Mouse (Mus musculus) myocyte (in vitro differentiated cells): Measurements from ENCODE around the gene Scp2d1. TPM values are rescaled to one million over a fixed set of nuclear protein-coding genes. Genes with fewer than 3 reads are reported as not detected.
"Not testable (repeated sequence)": the region's sequence is repeated elsewhere in the genome, so short reads cannot be mapped to it uniquely, and the experiment has no call there.

Experiments
- H3K27me3 ChIP-seq: one replicate; pipeline ENCODE4 v1.6.1; 2011; ENCODE audit not compliant: control insufficient read depth, insufficient read depth, insufficient read length
- H3K36me3 ChIP-seq: one replicate; pipeline ENCODE4 v1.6.1; 2011; ENCODE audit not compliant: control insufficient read depth, insufficient read depth
- H3K4me2 ChIP-seq: one replicate; pipeline ENCODE4 v1.6.1; 2011; ENCODE audit warnings: low read depth, control low read depth
- H3K4me3 ChIP-seq: one replicate; pipeline ENCODE4 v1.5.1; 2011; ENCODE audit warnings: mild to moderate bottlenecking, control low read depth, moderate library complexity
- H3K79me2 ChIP-seq: one replicate; pipeline ENCODE4 v1.6.1; 2011; ENCODE audit not compliant: control insufficient read depth, insufficient read depth
- H3ac ChIP-seq: one replicate; pipeline ENCODE4 v1.6.1; 2011; ENCODE audit not compliant: control insufficient read depth, insufficient read length
- CEBPB ChIP-seq: IDR thresholded peaks from 2 replicates; pipeline ENCODE4 v1.6.1; 2011; ENCODE audit warnings: mild to moderate bottlenecking, moderate library complexity; ENCODE audit not compliant: poor library complexity, insufficient read depth, severe bottlenecking
- E2F4 ChIP-seq: IDR thresholded peaks from one replicate; pipeline ENCODE4 v1.6.1; 2011; ENCODE audit warnings: mild to moderate bottlenecking, control low read depth, moderate library complexity; ENCODE audit not compliant: insufficient read depth
- MAX ChIP-seq: IDR thresholded peaks from one replicate; pipeline ENCODE4 v1.6.1; 2011; ENCODE audit warnings: low read depth, mild to moderate bottlenecking, control low read depth
- MYOD1 ChIP-seq, 3 experiments: IDR thresholded peaks; one replicate each; pipeline ENCODE4 v1.6.1; 2011; ENCODE audit warnings: control low read depth in 2 of 3, low read depth in 2 of 3, mild to moderate bottlenecking in 2 of 3, moderate library complexity in 1 of 3; ENCODE audit not compliant: insufficient read length in 2 of 3, control insufficient read depth in 1 of 3
- MYOG ChIP-seq, 3 experiments: IDR thresholded peaks; one replicate each; pipeline ENCODE4 v1.6.1; 2011; ENCODE audit warnings: control low read depth in 2 of 3, low read depth in 2 of 3, mild to moderate bottlenecking in 2 of 3; ENCODE audit not compliant: insufficient read length in 2 of 3, control insufficient read depth in 1 of 3, insufficient read depth in 1 of 3
- POLR2A ChIP-seq: IDR thresholded peaks from one replicate; pipeline ENCODE4 v1.6.1; 2011; ENCODE audit warnings: low read depth, mild to moderate bottlenecking, control low read depth, moderate library complexity; ENCODE audit not compliant: insufficient read length
- POLR2AphosphoS2 ChIP-seq: IDR thresholded peaks from one replicate; pipeline ENCODE4 v1.6.1; 2011; ENCODE audit warnings: low read depth, control low read depth; ENCODE audit not compliant: insufficient read length
- REST ChIP-seq: IDR thresholded peaks from one replicate; pipeline ENCODE4 v1.6.1; 2011; ENCODE audit warnings: mild to moderate bottlenecking, control low read depth, moderate library complexity; ENCODE audit not compliant: insufficient read depth, insufficient read length
- SRF ChIP-seq: IDR thresholded peaks from one replicate; pipeline ENCODE4 v1.6.1; 2011; ENCODE audit warnings: low read depth; ENCODE audit not compliant: control insufficient read depth, insufficient read length
- TCF12 ChIP-seq: IDR thresholded peaks from one replicate; pipeline ENCODE4 v1.6.1; 2011; ENCODE audit warnings: mild to moderate bottlenecking, control low read depth; ENCODE audit not compliant: poor library complexity, insufficient read depth, severe bottlenecking
- TCF3 ChIP-seq: IDR thresholded peaks from one replicate; pipeline ENCODE4 v1.6.1; 2011; ENCODE audit warnings: low read depth, control low read depth; ENCODE audit not compliant: insufficient read length
- USF1 ChIP-seq: IDR thresholded peaks from one replicate; pipeline ENCODE4 v1.6.1; 2011; ENCODE audit warnings: low read depth, mild to moderate bottlenecking, control low read depth, moderate library complexity
- polyA plus RNA-seq: library from polyadenylated mRNA; unstranded; fragments of >200 nt; fragmentation: generic; extraction: Trizol; gene quantifications from one replicate; pipeline ENCODE4 v1.2.1, GENCODE M21; 2012; ENCODE audit warnings: missing spikeins

The Scp2d1 gene
- polyA plus RNA-seq = not detected

DNA sequence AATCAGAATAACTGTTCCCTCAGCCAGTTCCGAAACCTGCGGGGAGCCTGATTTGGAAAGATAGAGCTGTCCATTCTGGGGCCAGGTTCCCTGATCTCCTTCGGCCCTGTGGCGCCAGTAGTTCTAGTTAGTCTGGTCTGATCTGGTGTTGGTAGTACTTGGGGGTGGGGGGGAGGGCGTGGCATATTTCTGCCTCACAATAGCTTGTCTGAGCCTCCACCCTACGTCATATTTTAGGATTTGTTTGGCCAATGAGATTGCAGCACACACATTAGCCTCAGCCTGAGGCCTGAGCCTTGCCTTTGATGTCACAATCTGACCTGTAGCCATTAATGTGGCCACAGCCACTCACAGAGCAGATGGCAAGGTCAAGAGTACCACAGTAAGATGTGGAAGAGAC, at the start of gene Scp2d1:
Gene Scp2d1, plus strand, starts transcription at position 301 of the 400 bp plus-strand sequence.
- H3ac ChIP-seq, H3K27me3 ChIP-seq, H3K4me2 ChIP-seq, H3K79me2 ChIP-seq, H3K4me3 ChIP-seq, H3K36me3 ChIP-seq: not testable (repeated sequence)

DNA sequence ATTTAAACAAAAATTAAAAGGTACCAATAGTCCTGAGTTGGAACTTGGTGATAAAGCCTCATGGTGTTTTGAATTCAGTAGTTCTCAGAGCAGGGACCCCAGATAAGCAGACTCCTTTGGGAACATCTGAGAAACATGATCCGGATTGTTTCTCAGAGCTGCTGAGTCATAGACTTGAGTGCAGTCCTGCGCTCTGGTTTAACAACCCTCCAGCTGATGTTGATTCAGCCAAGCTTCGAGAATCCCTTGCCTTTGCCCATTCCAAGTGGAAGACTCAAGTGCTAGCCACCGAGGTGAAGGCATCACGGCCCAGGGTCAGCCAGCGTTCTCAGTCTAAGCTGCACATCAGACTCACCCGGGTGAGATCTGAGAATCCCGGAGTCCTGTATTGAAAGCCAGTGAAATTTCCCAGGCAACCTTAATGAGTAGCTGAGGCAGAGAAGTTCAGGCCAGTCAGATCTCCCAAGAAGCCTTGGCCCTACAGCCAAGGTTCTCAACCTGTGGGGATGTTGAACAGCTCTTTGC, 48.8 kb upstream of the Scp2d1 start:
- TF ChIP-seq MAX (no peak), MYOG (IDR thresholded peaks at IDR 0.05; ENCODE audit: control insufficient read depth in 1 of 3, insufficient read depth in 1 of 3, insufficient read length in 2 of 3, low read depth in 2 of 3) (no peak), CEBPB (no peak), TCF3 (no peak), POLR2AphosphoS2 (no peak), E2F4 (no peak), SRF (no peak), POLR2A (no peak), REST (no peak), MYOD1 (IDR thresholded peaks at IDR 0.05; ENCODE audit: control insufficient read depth in 1 of 3, insufficient read length in 2 of 3, low read depth in 2 of 3) (no peak), TCF12 (no peak)
- Histone ChIP-seq H3K4me3 (no peak overlapping the region), H3ac (no peak overlapping the region), H3K79me2 (no peaks in the 10 kb centered on the region), H3K27me3 (no peaks in the 10 kb centered on the region), H3K36me3 (no peaks in the 10 kb centered on the region), H3K4me2 (no peak overlapping the region)

DNA sequence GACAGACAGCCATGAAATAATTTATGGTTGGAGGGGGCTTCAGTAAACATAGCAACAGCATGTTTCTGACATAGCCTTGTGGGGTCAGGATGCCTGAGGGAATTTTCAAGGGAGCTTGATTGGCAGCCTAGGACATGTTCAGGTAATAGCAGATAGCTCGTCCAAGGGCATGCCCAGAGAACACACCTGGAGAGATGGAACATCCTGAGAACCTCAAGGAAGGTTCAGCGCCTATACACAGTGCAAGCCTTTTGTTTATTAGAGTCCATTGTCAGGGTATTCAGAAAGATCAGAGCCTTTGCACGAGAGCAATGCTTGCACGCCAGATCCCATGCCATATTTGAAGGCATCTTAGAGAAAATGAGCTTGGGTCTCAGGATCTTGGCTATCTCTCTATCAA, 47.8 kb upstream of the Scp2d1 start:
- Histone ChIP-seq H3K27me3 (no peaks in the 10 kb centered on the region), H3ac (no peak overlapping the region), H3K4me3 (no peak overlapping the region), H3K36me3 (no peaks in the 10 kb centered on the region), H3K4me2 (no peak overlapping the region), H3K79me2 (no peaks in the 10 kb centered on the region)
- TF ChIP-seq USF1 (no peak), MAX (no peak), MYOG (IDR thresholded peaks at IDR 0.05; ENCODE audit: control insufficient read depth in 1 of 3, insufficient read depth in 1 of 3, insufficient read length in 2 of 3, low read depth in 2 of 3) (no peak)

DNA sequence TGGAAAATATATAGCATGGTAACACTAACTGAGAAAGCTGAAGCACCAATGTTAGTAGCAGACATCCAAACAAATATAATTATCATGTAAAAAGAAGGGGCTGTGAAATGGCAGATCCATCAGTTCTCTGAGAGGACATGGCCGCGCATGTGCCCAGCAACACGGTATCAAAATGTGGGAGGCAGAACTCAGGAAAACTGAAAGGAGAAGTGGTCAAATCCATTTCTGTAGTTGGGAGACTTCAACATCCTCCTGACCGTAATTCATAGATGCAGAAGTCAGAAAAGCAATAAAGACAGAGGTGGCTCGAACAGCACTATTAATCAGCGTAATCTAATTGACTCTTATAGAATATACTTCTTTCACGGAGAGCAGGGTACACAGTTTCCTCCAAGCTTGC, 44.2 kb upstream of the Scp2d1 start:
- no peak for TF ChIP-seq MYOD1 (IDR thresholded peaks at IDR 0.05; ENCODE audit: control insufficient read depth in 1 of 3, insufficient read length in 2 of 3, low read depth in 2 of 3)
- no peak for TF ChIP-seq E2F4
- no peak for TF ChIP-seq POLR2A
- TF ChIP-seq REST = no peak
- no peak for TF ChIP-seq CEBPB
- no peak for TF ChIP-seq POLR2AphosphoS2
- no peak for TF ChIP-seq TCF12
- no peak for TF ChIP-seq TCF3
- TF ChIP-seq SRF = no peak
- no peak for TF ChIP-seq USF1
- TF ChIP-seq MAX = no peak
- TF ChIP-seq MYOG (IDR thresholded peaks at IDR 0.05; ENCODE audit: control insufficient read depth in 1 of 3, insufficient read depth in 1 of 3, insufficient read length in 2 of 3, low read depth in 2 of 3) = no peak
- no peak overlapping the region for H3ac ChIP-seq

DNA sequence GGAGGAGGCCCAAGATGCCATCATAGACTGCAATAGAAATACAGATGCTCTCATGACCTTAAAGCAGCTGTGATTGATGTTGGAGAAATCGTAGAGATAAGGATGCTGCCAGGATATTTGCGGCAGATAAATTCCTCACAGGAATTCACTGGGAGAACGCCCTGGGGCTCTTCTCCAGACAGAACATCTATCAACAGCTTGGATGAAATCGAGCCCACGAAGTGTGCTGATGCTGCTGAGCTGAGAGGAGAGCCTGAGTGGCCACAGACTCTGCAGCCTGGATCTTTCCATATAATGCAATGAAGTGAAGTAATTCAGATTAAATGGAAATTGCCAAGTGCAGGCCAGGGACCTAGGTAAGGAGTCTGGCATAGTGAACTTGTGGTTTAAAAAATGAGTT, 42.7 kb upstream of the Scp2d1 start:
- Histone ChIP-seq H3K79me2 (no peaks in the 10 kb centered on the region), H3K4me3 (no peak overlapping the region), H3K4me2 (no peak overlapping the region), H3K36me3 (no peaks in the 10 kb centered on the region), H3ac (no peak overlapping the region), H3K27me3 (no peaks in the 10 kb centered on the region)
- TF ChIP-seq E2F4 (no peak), TCF12 (no peak), MYOD1 (IDR thresholded peaks at IDR 0.05; ENCODE audit: control insufficient read depth in 1 of 3, insufficient read length in 2 of 3, low read depth in 2 of 3) (no peak), POLR2A (no peak), POLR2AphosphoS2 (no peak), MYOG (IDR thresholded peaks at IDR 0.05; ENCODE audit: control insufficient read depth in 1 of 3, insufficient read depth in 1 of 3, insufficient read length in 2 of 3, low read depth in 2 of 3) (no peak), CEBPB (no peak)

More for the DNA sequence above, 44.2 kb upstream of the Scp2d1 start:
- H3K27me3 ChIP-seq = no peaks in the 10 kb centered on the region
- no peaks in the 10 kb centered on the region for H3K79me2 ChIP-seq
- no peaks in the 10 kb centered on the region for H3K36me3 ChIP-seq
- H3K4me2 ChIP-seq = no peak overlapping the region
- no peak overlapping the region for H3K4me3 ChIP-seq

- H3K4me3 ChIP-seq = no peak overlapping the region
- H3K27me3 ChIP-seq = no peaks in the 10 kb centered on the region
- H3ac ChIP-seq = no peak overlapping the region
- H3K4me2 ChIP-seq = no peak overlapping the region
- TF ChIP-seq TCF3 (no peak), SRF (no peak), REST (no peak), MAX (no peak), POLR2A (no peak), E2F4 (no peak), TCF12 (no peak), USF1 (no peak), MYOG (IDR thresholded peaks at IDR 0.05; ENCODE audit: control insufficient read depth in 1 of 3, insufficient read depth in 1 of 3, insufficient read length in 2 of 3, low read depth in 2 of 3) (no peak), CEBPB (no peak), POLR2AphosphoS2 (no peak), MYOD1 (IDR thresholded peaks at IDR 0.05; ENCODE audit: control insufficient read depth in 1 of 3, insufficient read length in 2 of 3, low read depth in 2 of 3) (no peak)
- H3K79me2 ChIP-seq = no peaks in the 10 kb centered on the region
- H3K36me3 ChIP-seq = no peaks in the 10 kb centered on the region
These were observed 41.6 kb upstream of the Scp2d1 start for GRCm38 (mm10) chr2:144781871-144782270.
